Mouse (Mus musculus): ENCODE data around the gene Slc6a20a. TPM values are rescaled to one million over a fixed set of nuclear protein-coding genes. Genes with fewer than 3 reads are reported as not detected.

Slc6a20a gene
- polyA plus RNA-seq (2015; fragmentation: Nextera tagmentation; extraction: Ambion mirVana), result 3.4 and 4.7 TPM in 2 replicates

- Histone ChIP-seq H3K36me3 (ENCODE audit: control insufficient read depth, insufficient read depth, low read length) (no peaks in the 10 kb centered on the region), H3K4me1 (ENCODE audit: control insufficient read depth, insufficient read depth, low read length) (peaks cover 11% of the 10 kb centered on the region), H3K9me3 (replicated peaks; ENCODE audit: control insufficient read depth, low read length) (no peaks in the 10 kb centered on the region), H3K9ac (ENCODE audit: low read length) (peak within 1 kb of the TSS; percentile 64), H3K27ac (ENCODE audit: low read length) (no peak within 1 kb of the TSS), H3K27me3 (ENCODE audit: control insufficient read depth, insufficient read depth, low read length) (peaks cover 23% of the 10 kb centered on the region), H3K4me3 (replicated peaks; ENCODE audit: low read length) (peak within 1 kb of the TSS; percentile 50), H3K4me2 (ENCODE audit: low read depth, low read length) (peak within 1 kb of the TSS; percentile 71)
- under 1% methylated on average over 73 of the region's 73 CpGs for WGBS
- ATAC-seq (ENCODE audit: insufficient read depth, low FRiP score), result peak; percentile 92; the same call in 1 of the 2 replicates
These were observed at the start of gene Slc6a20a, which contains the start of gene Ccr9 for GRCm38 (mm10) chr9:123678327-123679105. TSS of gene Slc6a20a (minus strand) at chr9:123678885. TSS of gene Ccr9 (plus strand) at chr9:123678439.

- H3K9ac ChIP-seq (ENCODE audit: low read length), result no peak overlapping the region
- H3K27ac ChIP-seq (ENCODE audit: low read length), result no peak overlapping the region
- 54% methylated on average over 2 of the region's 2 CpGs for WGBS
- H3K27me3 ChIP-seq (ENCODE audit: control insufficient read depth, insufficient read depth, low read length), result no peaks in the 10 kb centered on the region
- no peaks in the 10 kb centered on the region for H3K4me1 ChIP-seq (ENCODE audit: control insufficient read depth, insufficient read depth, low read length)
- H3K4me3 ChIP-seq (replicated peaks; ENCODE audit: low read length), result no peak overlapping the region
- no peak for ATAC-seq (ENCODE audit: insufficient read depth, low FRiP score)
- H3K9me3 ChIP-seq (replicated peaks; ENCODE audit: control insufficient read depth, low read length), result no peaks in the 10 kb centered on the region
- H3K4me2 ChIP-seq (ENCODE audit: low read depth, low read length), result no peak overlapping the region
- no peaks in the 10 kb centered on the region for H3K36me3 ChIP-seq (ENCODE audit: control insufficient read depth, insufficient read depth, low read length)
These were observed 44.2 kb upstream of the Slc6a20a start for GRCm38 (mm10) chr9:123722737-123723493.

- peak; percentile 100 for ATAC-seq (ENCODE audit: insufficient read depth, low FRiP score)
- Histone ChIP-seq H3K9me3 (replicated peaks; ENCODE audit: control insufficient read depth, low read length) (no peaks in the 10 kb centered on the region), H3K27ac (ENCODE audit: low read length) (peak within 1 kb of the TSS; percentile 73), H3K36me3 (ENCODE audit: control insufficient read depth, insufficient read depth, low read length) (no peaks in the 10 kb centered on the region), H3K4me2 (ENCODE audit: low read depth, low read length) (peak within 1 kb of the TSS; percentile 63), H3K4me3 (replicated peaks; ENCODE audit: low read length) (peak within 1 kb of the TSS; percentile 98), H3K9ac (ENCODE audit: low read length) (peak within 1 kb of the TSS; percentile 89), H3K27me3 (ENCODE audit: control insufficient read depth, insufficient read depth, low read length) (no peaks in the 10 kb centered on the region), H3K4me1 (ENCODE audit: control insufficient read depth, insufficient read depth, low read length) (peaks cover 6% of the 10 kb centered on the region)
- under 1% methylated on average over 55 of the region's 55 CpGs for WGBS
These were observed 38.7 kb upstream of the Slc6a20a start, which contains the start of gene Lztfl1 for GRCm38 (mm10) chr9:123717186-123718008. TSS of gene Lztfl1 (minus strand) at chr9:123717697.

- Histone ChIP-seq H3K27ac (ENCODE audit: low read length) (no peak overlapping the region), H3K4me2 (ENCODE audit: low read depth, low read length) (peak overlapping the region; percentile 59), H3K4me3 (replicated peaks; ENCODE audit: low read length) (no peak overlapping the region), H3K27me3 (ENCODE audit: control insufficient read depth, insufficient read depth, low read length) (no peaks in the 10 kb centered on the region), H3K4me1 (ENCODE audit: control insufficient read depth, insufficient read depth, low read length) (peaks cover 6% of the 10 kb centered on the region), H3K36me3 (ENCODE audit: control insufficient read depth, insufficient read depth, low read length) (peaks cover 3% of the 10 kb centered on the region; the same call in 1 of the 2 replicates), H3K9me3 (replicated peaks; ENCODE audit: control insufficient read depth, low read length) (no peaks in the 10 kb centered on the region), H3K9ac (ENCODE audit: low read length) (0 out of 2 replicates have a peak overlapping the region, but pooled peaks have one; percentile 12)
- WGBS, result 18% methylated on average over 3 of the region's 3 CpGs
- ATAC-seq (ENCODE audit: insufficient read depth, low FRiP score), result no peak
These were observed 37.6 kb upstream of the Slc6a20a start for GRCm38 (mm10) chr9:123716301-123716700.

- H3K4me2 ChIP-seq (ENCODE audit: low read depth, low read length), result no peak overlapping the region
- no peak overlapping the region for H3K4me3 ChIP-seq (replicated peaks; ENCODE audit: low read length)
- H3K9me3 ChIP-seq (replicated peaks; ENCODE audit: control insufficient read depth, low read length), result no peaks in the 10 kb centered on the region
- peaks cover 6% of the 10 kb centered on the region for H3K4me1 ChIP-seq (ENCODE audit: control insufficient read depth, insufficient read depth, low read length)
- no peak overlapping the region for H3K27ac ChIP-seq (ENCODE audit: low read length)
- WGBS, result 74% methylated on average over 2 of the region's 2 CpGs
- no peaks in the 10 kb centered on the region for H3K27me3 ChIP-seq (ENCODE audit: control insufficient read depth, insufficient read depth, low read length)
- no peak for ATAC-seq (ENCODE audit: insufficient read depth, low FRiP score)
- peaks cover 7% of the 10 kb centered on the region; the same call in 1 of the 2 replicates for H3K36me3 ChIP-seq (ENCODE audit: control insufficient read depth, insufficient read depth, low read length)
- no peak overlapping the region for H3K9ac ChIP-seq (ENCODE audit: low read length)
These were observed 34.4 kb upstream of the Slc6a20a start for GRCm38 (mm10) chr9:123713111-123713510.

GRCm38 (mm10) chr9:123709226-123709625 is 30.5 kb upstream of the Slc6a20a start:
- Histone ChIP-seq H3K36me3 (ENCODE audit: control insufficient read depth, insufficient read depth, low read length) (peaks cover 11% of the 10 kb centered on the region), H3K4me1 (ENCODE audit: control insufficient read depth, insufficient read depth, low read length) (no peaks in the 10 kb centered on the region)
- ATAC-seq (ENCODE audit: insufficient read depth, low FRiP score), result no peak

GRCm38 (mm10) chr9:123701822-123702221 is 23.1 kb upstream of the Slc6a20a start:
- Histone ChIP-seq H3K27ac (ENCODE audit: low read length) (no peak overlapping the region), H3K36me3 (ENCODE audit: control insufficient read depth, insufficient read depth, low read length) (0 out of 2 replicates have a peak, but pooled peaks cover 3% of the 10 kb centered on the region), H3K27me3 (ENCODE audit: control insufficient read depth, insufficient read depth, low read length) (no peaks in the 10 kb centered on the region), H3K4me3 (replicated peaks; ENCODE audit: low read length) (no peak overlapping the region), H3K4me2 (ENCODE audit: low read depth, low read length) (no peak overlapping the region), H3K4me1 (ENCODE audit: control insufficient read depth, insufficient read depth, low read length) (no peaks in the 10 kb centered on the region), H3K9ac (ENCODE audit: low read length) (no peak overlapping the region), H3K9me3 (replicated peaks; ENCODE audit: control insufficient read depth, low read length) (no peaks in the 10 kb centered on the region)
- WGBS, result 85% methylated on average over 5 of the region's 5 CpGs
- ATAC-seq (ENCODE audit: insufficient read depth, low FRiP score), result 0 out of 2 replicates have a peak, but pooled peaks have one; percentile 60

More at GRCm38 (mm10) chr9:123709226-123709625, 30.5 kb upstream of the Slc6a20a start:
- no peaks in the 10 kb centered on the region for H3K9me3 ChIP-seq (replicated peaks; ENCODE audit: control insufficient read depth, low read length)
- no peak overlapping the region for H3K4me3 ChIP-seq (replicated peaks; ENCODE audit: low read length)
- H3K4me2 ChIP-seq (ENCODE audit: low read depth, low read length), result no peak overlapping the region
- WGBS, result 50% methylated on average over 2 of the region's 2 CpGs
- H3K27ac ChIP-seq (ENCODE audit: low read length), result no peak overlapping the region
- H3K27me3 ChIP-seq (ENCODE audit: control insufficient read depth, insufficient read depth, low read length), result no peaks in the 10 kb centered on the region
- no peak overlapping the region for H3K9ac ChIP-seq (ENCODE audit: low read length)

GRCm38 (mm10) chr9:123695634-123696302 is 17.1 kb upstream of the Slc6a20a start:
- no peak for ATAC-seq (ENCODE audit: insufficient read depth, low FRiP score)
- WGBS, result 90% methylated on average over 3 of the region's 3 CpGs
- H3K36me3 ChIP-seq (ENCODE audit: control insufficient read depth, insufficient read depth, low read length), result peaks cover 3% of the 10 kb centered on the region; the same call in 1 of the 2 replicates
- no peaks in the 10 kb centered on the region for H3K27me3 ChIP-seq (ENCODE audit: control insufficient read depth, insufficient read depth, low read length)
- H3K27ac ChIP-seq (ENCODE audit: low read length), result no peak overlapping the region
- no peak overlapping the region for H3K4me3 ChIP-seq (replicated peaks; ENCODE audit: low read length)
- no peaks in the 10 kb centered on the region for H3K4me1 ChIP-seq (ENCODE audit: control insufficient read depth, insufficient read depth, low read length)
- no peaks in the 10 kb centered on the region for H3K9me3 ChIP-seq (replicated peaks; ENCODE audit: control insufficient read depth, low read length)
- no peak overlapping the region for H3K4me2 ChIP-seq (ENCODE audit: low read depth, low read length)
- H3K9ac ChIP-seq (ENCODE audit: low read length), result no peak overlapping the region
